Mouse (Mus musculus) stomach, embryonic 14.5 days (tissue): ENCODE measurements around the gene Nmrk1. TPM values are rescaled to one million over a fixed set of nuclear protein-coding genes. Genes with fewer than 3 reads are reported as not detected.
"Not testable (repeated sequence)": the region's sequence is repeated elsewhere in the genome, so short reads cannot be mapped to it uniquely, and the experiment has no call there.

ENCODE experiments used
- ATAC-seq: fragments of 200-750 bp; cut with Nextera tagmentation; 2 replicates; pipeline ENCODE4 v1.8.0; 2017; ENCODE audit warnings: low read depth, moderate TSS enrichment; ENCODE audit not compliant: insufficient number of reproducible peaks, insufficient read depth, low FRiP score
- H3K27ac ChIP-seq: fragments of 300-500 bp; sonication (generic); 2 replicates; pipeline ENCODE4 v1.5.1; 2014; ENCODE audit warnings: mild to moderate bottlenecking, low read length, moderate library complexity, mixed read lengths
- H3K27me3 ChIP-seq: fragments of 300-500 bp; sonication (generic); 2 replicates; pipeline ENCODE4 v1.6.1; 2014; ENCODE audit warnings: low read length, control low read depth, mixed read lengths; ENCODE audit not compliant: control insufficient read depth, insufficient read depth
- H3K36me3 ChIP-seq: fragments of 300-500 bp; sonication (generic); 2 replicates; pipeline ENCODE4 v1.6.1; 2014; ENCODE audit warnings: mild to moderate bottlenecking, control low read depth, low read length, moderate library complexity, mixed read lengths; ENCODE audit not compliant: control insufficient read depth, insufficient read depth
- H3K4me1 ChIP-seq: fragments of 300-500 bp; sonication (generic); 2 replicates; pipeline ENCODE4 v1.6.1; 2014; ENCODE audit warnings: low read length, control low read depth, mixed read lengths; ENCODE audit not compliant: control insufficient read depth, insufficient read depth
- H3K4me2 ChIP-seq: fragments of 300-500 bp; sonication (generic); replicated peaks from 2 replicates; pipeline ENCODE4 v1.6.1; 2014; ENCODE audit warnings: low read depth, low read length, control low read depth
- H3K4me3 ChIP-seq: fragments of 300-500 bp; sonication (generic); 2 replicates; pipeline ENCODE4 v1.5.1; 2014; ENCODE audit warnings: low read depth, low read length, control low read depth
- H3K9ac ChIP-seq: fragments of 300-500 bp; sonication (generic); replicated peaks from 2 replicates; pipeline ENCODE4 v1.6.1; 2014; ENCODE audit warnings: low read depth, mild to moderate bottlenecking, control low read depth, low read length, moderate library complexity, mixed read lengths
- H3K9me3 ChIP-seq: fragments of 300-500 bp; sonication (generic); 2 replicates; pipeline ENCODE4 v1.6.1; 2016; ENCODE audit warnings: low read depth, low read length, control low read depth; ENCODE audit not compliant: control insufficient read depth
- WGBS: fragments of 180-500 bp; shearing (Covaris S2); extraction: QIAGEN DNeasy Blood & Tissue Kit; methylation state at CpG from one replicate; pipeline ENCODE4 v1.1.7; 2014; 5-methylcytosine and 5-hydroxymethylcytosine counted together
- polyA plus RNA-seq: library from polyadenylated mRNA; unstranded; fragments of >200 nt; fragmentation: Nextera tagmentation; extraction: Ambion mirVana; gene quantifications from 2 replicates; pipeline ENCODE4 v1.2.1, GENCODE M21; 2014

The Nmrk1 gene
- polyA plus RNA-seq = 13.9 and 14.8 TPM in 2 replicates

DNA sequence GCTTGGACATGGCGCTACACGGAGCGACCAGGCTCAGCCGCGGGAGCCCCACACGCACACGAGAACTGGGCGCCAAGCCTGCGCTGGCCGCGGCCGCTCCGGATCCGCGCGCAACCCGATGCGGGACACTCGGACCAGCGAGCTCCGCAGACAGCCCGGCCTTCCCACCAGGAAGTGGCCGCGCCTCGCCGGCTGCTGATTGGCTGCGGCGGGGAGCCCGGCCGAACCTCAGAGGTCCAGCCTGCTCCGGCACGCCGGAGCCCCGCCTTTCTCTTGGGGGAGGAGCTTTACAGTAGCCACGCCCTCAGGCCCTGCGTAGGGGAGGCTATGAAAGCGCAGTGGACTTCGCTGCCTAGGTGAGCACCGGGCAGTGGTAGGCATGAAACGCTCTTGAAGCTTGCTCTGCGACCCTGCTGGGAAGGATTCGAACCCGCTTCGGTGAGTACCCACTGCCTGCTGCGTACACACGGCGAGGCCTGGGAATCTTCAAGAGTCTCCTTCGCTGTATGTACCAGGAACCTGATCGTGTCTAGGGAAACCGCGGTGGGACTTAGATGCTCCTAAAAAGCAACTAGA lies at the start of gene Nmrk1, which contains the start of gene Ostf1:
Gene Nmrk1 (plus strand): TSS at position 307 of the 576 bp plus-strand sequence.
Gene Ostf1 (minus strand): TSS at position 180 of the 576 bp plus-strand sequence.
- Histone ChIP-seq H3K27ac (peak within 1 kb of the TSS; percentile 81), H3K9me3 (no peaks in the 10 kb centered on the region), H3K9ac (peak within 1 kb of the TSS; percentile 76), H3K4me2 (peak within 1 kb of the TSS; percentile 66), H3K4me3 (peak within 1 kb of the TSS; percentile 86), H3K36me3 (no peaks in the 10 kb centered on the region), H3K27me3 (no peaks in the 10 kb centered on the region), H3K4me1 (0 out of 2 replicates have a peak, but pooled peaks cover 7% of the 10 kb centered on the region)
- WGBS = under 1% methylated on average over 48 of the region's 51 CpGs
- ATAC-seq = peak; percentile 98

DNA sequence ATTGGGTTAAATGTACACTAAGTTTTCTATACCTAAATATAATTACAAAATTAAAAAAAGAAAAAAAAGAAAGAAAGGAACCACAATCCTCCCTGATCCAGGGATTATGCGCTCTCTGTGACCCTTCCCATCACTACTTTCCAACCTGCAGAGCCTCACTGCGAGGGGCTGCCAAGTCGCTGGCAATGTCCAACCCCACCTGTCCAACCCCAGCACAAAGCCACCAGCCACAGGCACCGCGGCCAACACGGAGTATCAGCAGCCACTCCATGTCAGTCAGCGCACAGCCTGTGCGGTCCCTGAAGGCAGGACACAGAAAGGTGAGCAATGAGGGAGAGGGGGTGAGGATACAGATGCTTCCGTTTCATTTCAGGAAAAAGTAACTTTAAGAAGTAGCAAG lies 49.5 kb upstream of the Nmrk1 start:
- no peaks in the 10 kb centered on the region for H3K9me3 ChIP-seq
- no peaks in the 10 kb centered on the region for H3K27me3 ChIP-seq
- no peak overlapping the region for H3K9ac ChIP-seq
- ATAC-seq = no peak
- no peak overlapping the region for H3K27ac ChIP-seq
- WGBS = 90% methylated on average over 9 of the region's 9 CpGs
- H3K4me3 ChIP-seq = no peak overlapping the region
- no peak overlapping the region for H3K4me2 ChIP-seq
- H3K4me1 ChIP-seq = peaks cover 14% of the 10 kb centered on the region
- peaks cover 3% of the 10 kb centered on the region; the same call in 1 of the 2 replicates for H3K36me3 ChIP-seq

DNA sequence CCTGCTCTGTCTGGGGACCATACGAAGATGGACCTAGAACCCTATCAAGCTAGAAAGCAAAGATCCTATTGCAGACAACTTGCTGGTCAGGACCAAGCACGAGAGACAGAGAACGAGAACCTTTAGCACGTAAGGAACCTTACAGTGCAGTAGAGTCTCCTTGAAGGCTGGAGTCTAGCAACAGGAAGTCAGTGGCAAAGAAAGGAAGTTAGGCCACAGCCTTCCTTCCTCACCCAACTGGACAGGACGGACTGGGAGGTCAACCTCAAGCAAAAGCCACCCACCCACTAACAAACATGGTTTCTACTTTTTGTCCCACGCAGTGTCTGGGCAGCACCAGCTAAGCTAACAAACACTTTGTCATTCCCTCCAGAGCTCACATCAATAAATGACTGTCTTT lies 48.9 kb upstream of the Nmrk1 start:
- peaks cover 10% of the 10 kb centered on the region for H3K4me1 ChIP-seq
- H3K27me3 ChIP-seq = no peaks in the 10 kb centered on the region
- ATAC-seq = no peak
- H3K4me3 ChIP-seq = no peak overlapping the region
- H3K36me3 ChIP-seq = peaks cover 3% of the 10 kb centered on the region; the same call in 1 of the 2 replicates
- no peaks in the 10 kb centered on the region for H3K9me3 ChIP-seq
- H3K4me2 ChIP-seq = no peak overlapping the region
- H3K27ac ChIP-seq = no peak overlapping the region
- 82% methylated on average over 6 of the region's 6 CpGs for WGBS
- H3K9ac ChIP-seq = no peak overlapping the region

DNA sequence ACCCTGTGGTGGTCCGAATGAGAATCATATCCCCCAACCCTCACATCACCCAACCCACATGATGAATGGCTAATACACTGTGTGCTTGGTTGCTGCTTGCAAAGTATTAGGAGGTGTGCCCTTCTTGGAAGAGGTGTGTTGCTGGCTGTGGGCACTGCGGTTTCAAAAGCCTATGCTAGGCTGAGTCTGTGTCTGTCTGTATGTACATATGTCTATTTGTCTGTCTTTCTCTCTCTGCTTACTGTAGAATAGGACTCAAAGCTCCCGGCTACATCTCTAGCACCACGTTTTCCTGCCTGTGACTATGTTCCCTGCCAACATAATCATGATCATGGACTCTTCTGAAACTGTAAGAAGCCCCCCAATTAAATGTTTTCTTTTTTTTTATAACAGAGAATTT lies 48.0 kb upstream of the Nmrk1 start:
- Histone ChIP-seq H3K4me1 (peaks cover 3% of the 10 kb centered on the region), H3K4me2 (no peak overlapping the region), H3K27me3 (no peaks in the 10 kb centered on the region), H3K4me3 (no peak overlapping the region), H3K27ac (no peak overlapping the region), H3K9ac (no peak overlapping the region), H3K9me3 (no peaks in the 10 kb centered on the region), H3K36me3 (peaks cover 3% of the 10 kb centered on the region; the same call in 1 of the 2 replicates)
- no peak for ATAC-seq
- WGBS = 92% methylated on average over 4 of the region's 4 CpGs

DNA sequence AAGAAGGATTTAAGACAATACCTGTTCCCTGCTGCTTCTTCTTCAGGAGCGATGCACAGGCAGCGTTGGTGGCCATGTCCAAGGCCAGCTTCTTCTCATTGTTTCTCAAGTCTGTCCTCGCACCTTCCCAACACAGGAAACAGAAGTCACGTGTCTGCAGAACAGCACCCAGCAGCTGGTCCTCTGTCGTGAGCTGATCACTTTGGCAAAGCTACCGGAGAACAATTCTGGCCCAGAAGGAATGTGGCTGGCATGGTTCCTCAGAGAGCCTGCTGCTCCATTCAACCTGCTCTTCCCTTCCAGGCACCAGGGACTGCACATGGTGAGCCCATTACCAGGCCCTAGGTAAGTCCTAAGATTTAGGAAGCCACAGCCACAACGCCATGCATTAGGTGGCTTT lies 47.1 kb upstream of the Nmrk1 start:
- Histone ChIP-seq H3K4me2 (no peak overlapping the region), H3K9ac (no peak overlapping the region), H3K27me3 (no peaks in the 10 kb centered on the region), H3K4me3 (no peak overlapping the region), H3K36me3 (peaks cover 5% of the 10 kb centered on the region; the same call in 1 of the 2 replicates), H3K4me1 (no peaks in the 10 kb centered on the region), H3K9me3 (no peaks in the 10 kb centered on the region), H3K27ac (no peak overlapping the region)
- ATAC-seq = no peak
- WGBS = 90% methylated on average over 7 of the region's 7 CpGs

DNA sequence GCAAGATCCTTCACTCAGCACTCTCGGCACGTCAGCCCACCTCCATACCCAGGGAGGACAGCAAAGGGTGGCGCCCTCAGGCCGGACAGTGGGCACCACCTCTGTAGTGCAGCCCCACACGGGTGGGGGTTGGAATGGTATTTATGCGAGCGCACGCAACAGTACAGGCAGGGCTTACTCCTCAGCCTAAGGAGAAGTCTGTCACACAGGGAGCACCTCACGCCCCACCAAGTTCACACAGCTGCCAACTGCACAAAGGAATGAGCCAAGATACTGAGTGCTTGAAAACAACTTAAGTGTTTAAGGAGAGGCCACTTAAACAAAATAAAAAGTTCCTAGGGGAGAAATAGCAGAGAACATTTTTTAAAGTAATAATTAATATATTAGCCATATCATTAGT lies 44.6 kb upstream of the Nmrk1 start:
- Histone ChIP-seq H3K9ac (no peak overlapping the region), H3K9me3 (no peaks in the 10 kb centered on the region), H3K4me3 (no peak overlapping the region), H3K4me2 (no peak overlapping the region), H3K27ac (no peak overlapping the region), H3K36me3 (peaks cover 5% of the 10 kb centered on the region; the same call in 1 of the 2 replicates), H3K4me1 (0 out of 2 replicates have a peak, but pooled peaks cover 4% of the 10 kb centered on the region), H3K27me3 (no peaks in the 10 kb centered on the region)
- 0 out of 2 replicates have a peak, but pooled peaks have one; percentile 58 for ATAC-seq
- WGBS = 86% methylated on average over 9 of the region's 9 CpGs

DNA sequence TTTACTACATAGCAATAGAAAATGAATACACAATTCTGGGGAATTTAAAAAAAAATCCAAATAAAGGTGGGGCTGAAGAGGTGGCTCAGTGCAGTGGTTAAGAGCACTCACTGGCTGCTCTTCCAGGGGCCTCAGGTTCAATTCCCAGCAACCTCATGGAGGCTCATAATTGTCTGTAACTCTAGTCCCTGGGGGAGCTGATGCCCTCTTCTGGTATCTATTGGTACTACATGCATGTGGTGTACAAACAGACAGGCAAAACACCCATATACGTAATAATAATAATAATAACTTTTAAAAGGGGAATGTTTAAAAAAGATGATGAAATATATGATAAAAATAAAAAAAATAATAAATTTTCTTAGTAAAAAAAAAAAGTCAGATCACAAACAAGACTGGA lies 43.5 kb upstream of the Nmrk1 start:
- Histone ChIP-seq H3K9ac (no peak overlapping the region), H3K27me3 (no peaks in the 10 kb centered on the region), H3K27ac (no peak overlapping the region), H3K9me3 (no peaks in the 10 kb centered on the region), H3K4me2 (no peak overlapping the region), H3K4me3 (no peak overlapping the region), H3K36me3 (peaks cover 5% of the 10 kb centered on the region; the same call in 1 of the 2 replicates), H3K4me1 (0 out of 2 replicates have a peak, but pooled peaks cover 4% of the 10 kb centered on the region)
- no peak for ATAC-seq
- WGBS = 92% methylated on average over 1 of the region's 1 CpGs

DNA sequence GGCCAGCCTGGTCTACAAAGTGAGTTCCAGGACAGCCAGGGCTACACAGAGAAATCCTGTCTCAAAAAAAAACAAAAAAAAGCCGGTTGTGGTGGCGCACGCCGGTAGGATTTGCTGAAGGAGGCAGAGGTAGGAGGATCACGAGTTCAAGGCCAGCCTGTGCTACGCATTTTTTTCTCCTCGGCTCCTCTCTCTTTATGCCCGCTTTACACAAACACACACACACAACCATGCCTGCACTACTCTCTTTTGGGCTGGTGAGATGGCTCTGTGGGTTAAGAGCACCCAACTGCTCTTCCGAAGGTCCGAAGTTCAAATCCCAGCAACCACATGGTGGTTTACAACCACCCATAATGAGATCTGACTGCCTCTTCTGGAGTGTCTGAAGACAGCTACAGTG lies 42.9 kb upstream of the Nmrk1 start:
- not testable (repeated sequence) for H3K4me3 ChIP-seq, H3K4me1 ChIP-seq, H3K27ac ChIP-seq, H3K36me3 ChIP-seq, H3K27me3 ChIP-seq, ATAC-seq, H3K9ac ChIP-seq, H3K9me3 ChIP-seq, H3K4me2 ChIP-seq
- WGBS = 97% methylated on average over 10 of the region's 10 CpGs
